11 mouse cellular contexts compared by ENCODE assay signal in genomic region chr7:42693251-42693650, GRCm38 (mm10). TPM values are rescaled to one million over a fixed set of nuclear protein-coding genes. Genes with fewer than 3 reads are reported as not detected.
DNase-seq lines count a peak whose midpoint lies in the region; ATAC-seq and TF ChIP-seq lines count a peak whose summit lies in the region.
"Not testable (repeated sequence)": the region's sequence is repeated elsewhere in the genome, so short reads cannot be mapped to it uniquely, and the experiment has no call there.
"Had no signal": no experiment of that assay in that cellular context is flagged by ENCODE, and none has a peak within 500 bp of the region (broad histone marks: within the 10 kb centered on the region; RNA-seq: fewer than 3 reads in every experiment).

No protein-coding gene starts in this region.

- not testable (repeated sequence) for H3K36me3 ChIP-seq in G1E (replicated peaks); forebrain, postnatal 0 days (ENCODE audit: insufficient read depth); hindbrain, embryonic 11.5 days (ENCODE audit: control insufficient read depth, insufficient read depth, low read length); kidney, postnatal 0 days (ENCODE audit: insufficient read depth, low read length); liver, embryonic 12.5 days; midbrain, embryonic 10.5 days

- H3K9ac ChIP-seq in forebrain, postnatal 0 days, result peak overlapping the region; percentile 53
- H3K9ac ChIP-seq in hindbrain, embryonic 11.5 days (ENCODE audit: low read depth, low read length), result peak overlapping the region; percentile 50; the same call in 1 of the 2 replicates
- H3K9ac ChIP-seq in kidney, postnatal 0 days (ENCODE audit: low read depth, low read length), result peak overlapping the region; percentile 67; the same call in 1 of the 2 replicates
- peak overlapping the region; percentile 68 for H3K9ac ChIP-seq in liver, embryonic 12.5 days

- H3K4me2 ChIP-seq in forebrain, postnatal 0 days (ENCODE audit: low read depth), result peak overlapping the region; percentile 53
- H3K4me2 ChIP-seq in hindbrain, embryonic 11.5 days (replicated peaks; ENCODE audit: low read depth, low read length), result peak overlapping the region; percentile 39
- H3K4me2 ChIP-seq in kidney, postnatal 0 days (ENCODE audit: low read length), result peak overlapping the region; percentile 59
- peak overlapping the region; percentile 66 for H3K4me2 ChIP-seq in liver, embryonic 12.5 days

- H3K9me3 ChIP-seq in G1E (replicated peaks); forebrain, postnatal 0 days (ENCODE audit: low read length); hindbrain, embryonic 11.5 days (ENCODE audit: control insufficient read depth, low read length); kidney, postnatal 0 days (replicated peaks; ENCODE audit: low read length); liver, embryonic 12.5 days (replicated peaks): not testable (repeated sequence)
- H3K9me3 ChIP-seq in midbrain, embryonic 10.5 days (replicated peaks), result peaks cover 15% of the 10 kb centered on the region; the same call in 1 of the 2 replicates

- H3K27me3 ChIP-seq in G1E (ENCODE audit: insufficient read depth, low read length); forebrain, postnatal 0 days (ENCODE audit: insufficient read depth, low read length); hindbrain, embryonic 11.5 days (ENCODE audit: control insufficient read depth, insufficient read depth, low read length); kidney, postnatal 0 days (ENCODE audit: insufficient read depth, low read length); liver, embryonic 12.5 days (replicated peaks); midbrain, embryonic 10.5 days (ENCODE audit: low read depth, poor library complexity, severe bottlenecking): not testable (repeated sequence)

- not testable (repeated sequence) for ATAC-seq in G1E (ENCODE audit: extremely low read depth, insufficient number of reproducible peaks, low FRiP score, poor library complexity, severe bottlenecking); forebrain, postnatal 0 days; kidney, postnatal 0 days (replicated peaks; ENCODE audit: low FRiP score, low read depth); liver, embryonic 12.5 days
- ATAC-seq in hindbrain, embryonic 11.5 days (ENCODE audit: low FRiP score), result peak; percentile 3; the same call in 1 of the 2 replicates

- not testable (repeated sequence) for H3K27ac ChIP-seq in forebrain, postnatal 0 days (ENCODE audit: low read depth, low read length); hindbrain, embryonic 11.5 days (ENCODE audit: low read depth, low read length); liver, embryonic 12.5 days
- peak overlapping the region; percentile 47 for H3K27ac ChIP-seq in kidney, postnatal 0 days
- H3K27ac ChIP-seq in midbrain, embryonic 10.5 days (replicated peaks), result peak overlapping the region; percentile 84

- H3K4me3 ChIP-seq in G1E (ENCODE audit: low read depth, low read length), result peak overlapping the region; percentile 72
- H3K4me3 ChIP-seq in forebrain, postnatal 0 days (ENCODE audit: low read depth, low read length), result peak overlapping the region; percentile 49
- peak overlapping the region; percentile 41 for H3K4me3 ChIP-seq in hindbrain, embryonic 11.5 days (ENCODE audit: low read depth, low read length)
- peak overlapping the region; percentile 55 for H3K4me3 ChIP-seq in kidney, postnatal 0 days (replicated peaks; ENCODE audit: low read depth, low read length)
- H3K4me3 ChIP-seq in liver, embryonic 12.5 days, result peak overlapping the region; percentile 65
- H3K4me3 ChIP-seq in midbrain, embryonic 10.5 days, result peak overlapping the region; percentile 59

- not testable (repeated sequence) for DNase-seq in G1E (ENCODE audit: low spot score)
- DNase-seq in embryo, embryonic 10.5 days (ENCODE audit: low spot score), result peak; percentile 60
- DNase-seq in forebrain, postnatal 0 days, result peak; percentile 0
- DNase-seq in hindbrain, embryonic 11.5 days (ENCODE audit: low spot score), result peak; percentile 20
- DNase-seq in kidney, postnatal 0 days (ENCODE audit: low spot score), result peak; percentile 58
- DNase-seq in midbrain, embryonic 10.5 days (ENCODE audit: low spot score), result peak; percentile 14
- DNase-seq in skeletal muscle tissue, adult 2 months (ENCODE audit: low read depth, low spot score), result peak; percentile 5

- 3% methylated on average over 4 of the region's 4 CpGs for WGBS in forebrain, postnatal 0 days
- 3% methylated on average over 4 of the region's 4 CpGs for WGBS in hindbrain, embryonic 11.5 days
- 0% methylated on average over 4 of the region's 4 CpGs for WGBS in kidney, postnatal 0 days
- 3% methylated on average over 4 of the region's 4 CpGs for WGBS in liver, embryonic 12.5 days (ENCODE audit: insufficient replicate concordance)
- WGBS in midbrain, embryonic 10.5 days, result 1% methylated on average over 4 of the region's 4 CpGs

- TF ChIP-seq CTCF in G1E (IDR thresholded peaks at IDR 0.05; ENCODE audit: low read depth, low read length); forebrain, postnatal 0 days (IDR thresholded peaks at IDR 0.05; ENCODE audit: low read depth); kidney, postnatal 0 days (IDR thresholded peaks at IDR 0.05; ENCODE audit: low read depth): not testable (repeated sequence)

- H3K4me1 ChIP-seq in G1E (ENCODE audit: insufficient read depth, low read depth, low read length); forebrain, postnatal 0 days (ENCODE audit: insufficient read depth); hindbrain, embryonic 11.5 days (replicated peaks; ENCODE audit: control insufficient read depth, insufficient read depth, low read length); kidney, postnatal 0 days (replicated peaks; ENCODE audit: insufficient read depth, low read length); midbrain, embryonic 10.5 days: not testable (repeated sequence)
- H3K4me1 ChIP-seq in liver, embryonic 12.5 days, result peaks cover 11% of the 10 kb centered on the region; the same call in 1 of the 2 replicates

RNA-seq across cellular contexts. Expression of gene Zfp975, which starts 0.7 kb away (rescaled TPM):
- total RNA-seq in G1E (2014; fragmentation: Nextera tagmentation) (12.6 and 15.6 TPM in 2 replicates), G1E (2017) (9.8 and 10.9 TPM in 2 replicates)
- polyA plus RNA-seq in G1E (2012), result 0.15 and 0.27 TPM in 2 replicates
- 2.9 and 6.7 TPM in 2 replicates for total RNA-seq in forebrain, postnatal 0 days (2014; rRNA removed)
- 3.3 and 6.0 TPM in 2 replicates for polyA plus RNA-seq in forebrain, postnatal 0 days (2015; fragmentation: Nextera tagmentation; extraction: Ambion mirVana)
- 8.5 and 8.9 TPM in 2 replicates for polyA plus RNA-seq in hindbrain, embryonic 11.5 days (2014; fragmentation: Nextera tagmentation; extraction: Ambion mirVana)
- 5.1 and 5.7 TPM in 2 replicates for polyA plus RNA-seq in kidney, postnatal 0 days (2015; fragmentation: Nextera tagmentation; extraction: Ambion mirVana)
- 3.4 and 3.8 TPM in 2 replicates for polyA plus RNA-seq in liver, embryonic 12.5 days (2016; fragmentation: Nextera tagmentation; extraction: Ambion mirVana)
- polyA plus RNA-seq in midbrain, embryonic 10.5 days (2016; fragmentation: Nextera tagmentation; extraction: Ambion mirVana), result 7.2 and 8.1 TPM in 2 replicates

RNA-seq across cellular contexts. Expression of gene Gm17067, which starts 33.6 kb away (rescaled TPM):
- total RNA-seq in G1E (2014; fragmentation: Nextera tagmentation) (not detected in 2 replicates), G1E (2017) (0.05 TPM in 1 of 2 replicates, not detected in the other)
- not detected in 2 replicates for polyA plus RNA-seq in G1E (2012)
- total RNA-seq in forebrain, postnatal 0 days (2014; rRNA removed), result not detected in 2 replicates
- polyA plus RNA-seq in forebrain, postnatal 0 days (2015; fragmentation: Nextera tagmentation; extraction: Ambion mirVana), result not detected in 2 replicates
- not detected in 2 replicates for polyA plus RNA-seq in hindbrain, embryonic 11.5 days (2014; fragmentation: Nextera tagmentation; extraction: Ambion mirVana)
- polyA plus RNA-seq in kidney, postnatal 0 days (2015; fragmentation: Nextera tagmentation; extraction: Ambion mirVana), result not detected in 2 replicates
- polyA plus RNA-seq in liver, embryonic 12.5 days (2016; fragmentation: Nextera tagmentation; extraction: Ambion mirVana), result 0.04 TPM in 1 of 2 replicates, not detected in the other
- not detected in 2 replicates for polyA plus RNA-seq in midbrain, embryonic 10.5 days (2016; fragmentation: Nextera tagmentation; extraction: Ambion mirVana)
- total RNA-seq: gastrocnemius, postnatal 10 days; layer of hippocampus, postnatal 14 days had no signal
- polyA plus RNA-seq: Patski had no signal

RNA-seq across cellular contexts. Expression of gene Zfp976, which starts 50.9 kb away (rescaled TPM):
- total RNA-seq in G1E (2014; fragmentation: Nextera tagmentation), result 5.7 and 12.3 TPM in 2 replicates
- total RNA-seq in G1E (2017), result 2.4 and 5.6 TPM in 2 replicates
- polyA plus RNA-seq in G1E (2012), result 0.09 and 0.21 TPM in 2 replicates
- total RNA-seq in forebrain, postnatal 0 days (2014; rRNA removed), result 2.7 TPM in 2 replicates
- polyA plus RNA-seq in forebrain, postnatal 0 days (2015; fragmentation: Nextera tagmentation; extraction: Ambion mirVana), result 1.8 and 2.0 TPM in 2 replicates
- 1.9 TPM in 2 replicates for polyA plus RNA-seq in hindbrain, embryonic 11.5 days (2014; fragmentation: Nextera tagmentation; extraction: Ambion mirVana)
- 2.4 and 2.6 TPM in 2 replicates for polyA plus RNA-seq in kidney, postnatal 0 days (2015; fragmentation: Nextera tagmentation; extraction: Ambion mirVana)
- polyA plus RNA-seq in liver, embryonic 12.5 days (2016; fragmentation: Nextera tagmentation; extraction: Ambion mirVana), result 2.2 TPM in 2 replicates
- polyA plus RNA-seq in midbrain, embryonic 10.5 days (2016; fragmentation: Nextera tagmentation; extraction: Ambion mirVana), result 2.7 and 2.9 TPM in 2 replicates
